ENCODE assay signal across 20 mouse cellular contexts in the genomic region with DNA sequence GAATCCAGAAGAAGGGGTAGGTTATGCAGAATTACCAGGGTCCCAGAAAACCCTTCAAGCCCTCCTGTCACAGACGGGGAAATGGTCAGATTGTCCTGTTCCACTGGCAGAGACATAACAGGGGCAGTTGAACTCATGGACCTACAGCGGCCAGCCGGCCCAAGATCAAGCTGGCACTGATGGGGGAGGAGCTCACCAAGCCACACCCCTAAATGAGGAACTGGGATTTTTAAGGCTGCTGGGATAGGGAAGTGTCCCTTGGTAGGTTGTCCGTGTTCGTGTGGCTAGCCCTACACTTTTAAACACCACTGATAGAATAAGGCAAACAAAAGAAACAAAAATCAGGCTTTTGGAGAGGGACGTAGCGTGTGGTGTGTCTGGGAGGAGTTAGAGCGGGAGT.
"Had no signal": no experiment of that assay in that cellular context is flagged by ENCODE, and none has a peak within 500 bp of the region (broad histone marks: within the 10 kb centered on the region; RNA-seq: fewer than 3 reads in every experiment).

No protein-coding gene starts in this region.

- H3K36me3 ChIP-seq: limb, embryonic 12.5 days; limb, embryonic 15.5 days; midbrain, embryonic 12.5 days had no signal

- H3K4me2 ChIP-seq: limb, embryonic 12.5 days; limb, embryonic 15.5 days; liver, embryonic 11.5 days; lung, embryonic 14.5 days; midbrain, embryonic 12.5 days had no signal

- H3K4me1 ChIP-seq: limb, embryonic 12.5 days; limb, embryonic 15.5 days; midbrain, embryonic 12.5 days had no signal

- H3K27ac ChIP-seq: kidney, postnatal 0 days; layer of hippocampus, adult 2 months; limb, embryonic 12.5 days; limb, embryonic 15.5 days; liver, embryonic 14.5 days; macrophage; midbrain, embryonic 12.5 days had no signal

- H3K4me3 ChIP-seq: layer of hippocampus, adult 2 months; limb, embryonic 12.5 days; limb, embryonic 15.5 days; midbrain, embryonic 12.5 days had no signal

- ATAC-seq: intestine, postnatal 0 days; lung, postnatal 0 days; midbrain, embryonic 16.5 days had no signal

- DNase-seq: kidney, adult 2 months; kidney, postnatal 25 days; layer of hippocampus, adult 9-11 months; liver, postnatal 0 days; lung, embryonic 14.5 days; right cerebral cortex, adult 18-20 months; right cerebral cortex, postnatal 14 days; right cerebral cortex, postnatal 4 days; thymus, postnatal 36 days had no signal

- H3K9me3 ChIP-seq: limb, embryonic 15.5 days had no signal

- H3K9ac ChIP-seq: limb, embryonic 12.5 days; limb, embryonic 15.5 days; liver, embryonic 14.5 days; liver, postnatal 0 days; lung, embryonic 14.5 days; midbrain, embryonic 12.5 days had no signal

- H3K27me3 ChIP-seq: limb, embryonic 15.5 days had no signal
